Mouse (Mus musculus) heart, adult 11 months (tissue): ENCODE data around the gene Abl1.

ENCODE experiments used
- DNase-seq: peaks from one replicate; pipeline ENCODE4 v3.0.0; 2022

Gene Abl1

GRCm38 (mm10) chr2:31690063-31690462 lies 1.9 kb downstream of the Abl1 start:
- DNase-seq: no peak

DNA sequence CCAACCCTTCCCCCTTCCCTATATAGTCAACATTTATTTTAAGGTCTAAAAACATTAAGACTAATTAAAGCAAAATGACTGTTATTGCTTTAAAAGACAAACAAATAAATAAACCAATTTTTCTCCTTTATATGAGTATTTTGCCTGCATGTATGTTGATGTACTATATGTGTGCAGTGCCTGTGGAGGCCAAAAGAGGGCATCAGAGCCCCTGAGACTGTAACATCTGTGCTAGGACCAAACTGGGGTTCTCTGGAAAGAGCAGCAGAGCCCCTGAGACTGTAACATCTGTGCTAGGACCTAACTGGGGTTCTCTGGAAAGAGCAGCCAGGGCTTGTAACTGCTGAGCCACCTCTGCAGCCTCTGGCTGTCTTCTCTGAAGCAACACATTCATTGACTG lies 10.0 kb downstream of the Abl1 start:
- DNase-seq: no peak

DNA sequence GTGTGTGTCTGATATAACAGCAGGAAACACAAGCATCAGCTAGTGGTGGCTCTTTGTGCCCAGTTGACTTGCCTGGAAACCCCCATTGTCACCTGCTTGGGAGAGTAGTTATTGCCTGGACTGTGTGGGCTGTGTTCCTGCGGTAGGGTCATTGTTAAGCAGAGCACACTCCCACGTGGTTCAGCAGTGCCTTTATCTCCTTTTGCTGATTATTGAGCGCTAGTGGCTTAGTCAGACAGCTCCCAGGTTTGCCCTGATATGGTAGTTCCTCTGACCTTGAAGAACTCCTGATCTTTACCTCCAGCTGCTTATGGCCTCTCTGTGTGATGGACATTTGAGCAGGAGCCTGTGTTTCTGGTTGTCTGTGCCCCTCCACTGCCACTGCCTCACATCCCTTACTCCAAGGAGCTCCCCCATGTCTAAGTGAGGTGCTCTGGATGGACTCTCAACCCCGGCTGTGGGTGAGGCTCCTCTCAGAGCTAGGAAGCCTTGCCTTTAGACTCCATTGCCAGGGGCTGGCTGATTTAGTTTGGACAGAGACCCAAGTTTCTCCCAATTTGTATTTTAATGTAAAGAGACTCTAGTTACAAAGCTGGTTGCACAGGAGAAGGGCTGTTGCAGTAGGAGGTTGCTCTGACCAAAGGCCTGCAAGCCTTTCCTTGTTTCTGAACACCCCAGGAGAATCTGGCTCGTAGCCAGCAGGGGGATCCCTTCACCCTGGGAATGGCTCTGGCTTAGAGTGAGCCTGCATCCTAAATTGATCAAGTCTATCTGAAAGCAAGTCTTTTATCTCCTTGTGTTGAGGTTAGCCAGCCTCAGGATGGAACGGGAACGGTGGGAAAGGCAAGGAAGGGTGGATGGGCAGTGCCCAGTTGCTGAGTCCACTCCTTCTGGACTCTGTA lies 12.6 kb downstream of the Abl1 start:
- no peak for DNase-seq

GRCm38 (mm10) chr2:31703226-31703625 lies 15.1 kb downstream of the Abl1 start:
- DNase-seq: no peak

GRCm38 (mm10) chr2:31705914-31706313 lies 17.7 kb downstream of the Abl1 start:
- DNase-seq: no peak

GRCm38 (mm10) chr2:31706531-31706930 lies 18.4 kb downstream of the Abl1 start:
- no peak for DNase-seq

GRCm38 (mm10) chr2:31712716-31713115 lies 24.5 kb downstream of the Abl1 start:
- no peak for DNase-seq

GRCm38 (mm10) chr2:31713813-31714212 lies 25.6 kb downstream of the Abl1 start:
- peak; percentile 93 for DNase-seq

GRCm38 (mm10) chr2:31714780-31715179 lies 26.6 kb downstream of the Abl1 start:
- no peak for DNase-seq

DNA sequence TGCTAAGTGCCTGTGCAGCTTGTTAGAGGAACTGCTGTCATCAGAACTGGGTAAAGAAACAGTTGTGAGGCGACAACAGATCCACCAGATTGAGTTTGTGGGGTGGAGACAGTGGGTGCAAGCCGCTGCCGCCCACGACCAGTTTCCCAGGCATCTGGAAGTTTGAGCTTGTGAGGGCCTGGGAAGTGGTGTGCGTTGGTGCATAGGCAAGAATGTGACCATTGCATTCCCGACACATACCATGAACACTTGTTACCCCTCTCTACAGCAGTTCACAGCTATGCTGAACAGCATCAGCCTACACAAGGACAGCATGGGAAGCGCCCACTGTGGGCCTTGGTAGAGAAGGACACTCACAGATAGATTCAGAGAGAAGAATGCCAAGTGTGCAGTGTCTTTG lies 27.8 kb downstream of the Abl1 start:
- no peak for DNase-seq

DNA sequence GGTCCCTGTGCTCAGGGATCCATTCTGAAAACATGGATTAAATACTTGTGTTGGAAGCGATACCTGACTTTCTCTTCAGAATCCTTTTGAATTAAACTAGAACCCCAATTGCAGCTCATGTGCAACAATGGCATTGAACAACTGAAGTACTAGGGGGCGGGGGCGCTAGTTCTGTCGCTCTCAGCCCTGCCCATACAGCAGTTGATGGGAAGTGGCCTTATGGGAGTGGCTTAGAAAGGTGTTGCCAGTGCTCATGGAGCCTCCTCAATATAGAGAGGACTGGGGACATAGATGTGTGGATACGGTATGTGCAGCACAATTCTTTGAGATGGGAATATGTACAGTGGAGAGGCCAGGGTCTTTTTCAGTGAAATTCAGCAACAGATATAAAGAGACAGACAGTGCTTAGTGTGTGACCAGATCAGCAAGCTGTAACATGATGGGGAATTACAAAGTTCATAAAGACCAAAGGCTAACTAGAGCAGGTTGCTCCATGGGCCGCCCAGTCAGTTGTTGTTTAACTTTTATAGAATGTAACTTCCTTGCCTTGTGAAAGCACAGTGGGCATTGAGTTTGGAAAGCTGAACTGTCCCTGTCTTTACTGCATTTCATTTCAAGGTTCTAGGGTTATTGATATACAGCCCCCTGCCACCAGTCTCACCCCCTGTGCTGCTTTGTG lies 31.2 kb downstream of the Abl1 start:
- no peak for DNase-seq

DNA sequence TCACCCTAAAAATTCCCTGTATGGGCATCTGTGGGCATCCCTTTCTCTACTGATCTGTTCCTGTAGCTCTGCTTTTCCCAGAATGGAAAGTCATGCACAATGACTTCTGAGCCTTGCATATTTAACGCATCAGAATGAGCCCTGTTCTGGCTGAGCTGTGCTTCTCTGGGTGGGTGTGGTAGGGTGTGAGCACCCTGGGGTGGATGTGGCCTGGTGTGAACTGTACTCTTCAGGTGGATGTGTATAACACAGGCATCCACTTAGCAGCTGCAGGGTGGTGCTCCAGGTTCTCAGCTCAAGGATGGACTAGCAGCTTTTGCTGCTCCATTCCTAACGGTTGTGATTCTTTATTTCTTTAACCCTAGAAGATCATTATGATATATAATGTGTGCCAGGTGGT lies 31.8 kb downstream of the Abl1 start:
- no peak for DNase-seq

- no peak for DNase-seq
Observed at GRCm38 (mm10) chr2:31720783-31721182, 32.6 kb downstream of the Abl1 start.

- no peak for DNase-seq
Observed at GRCm38 (mm10) chr2:31724730-31725490, 36.7 kb downstream of the Abl1 start.

- DNase-seq: no peak
Observed at GRCm38 (mm10) chr2:31727576-31728277, 39.6 kb downstream of the Abl1 start.

DNA sequence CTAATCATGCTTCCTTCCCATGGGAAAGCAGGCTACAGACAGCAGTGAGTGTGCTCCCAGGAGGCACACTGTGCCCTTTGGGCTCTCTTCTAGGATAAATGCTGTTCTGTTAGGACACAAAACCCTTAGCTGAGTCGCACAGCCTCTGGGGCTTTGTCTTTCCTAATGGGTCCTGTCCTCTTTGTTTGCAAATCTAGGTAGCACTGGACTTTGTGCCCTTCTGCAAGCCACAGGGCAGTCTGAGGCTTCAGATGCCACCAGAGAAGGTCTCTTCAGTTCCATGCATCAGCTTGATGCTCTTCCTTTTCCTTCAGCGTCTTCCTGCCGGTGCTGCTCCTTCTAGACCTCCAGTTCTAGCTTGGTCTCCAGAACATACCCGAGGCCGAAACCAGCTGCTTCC lies 42.5 kb downstream of the Abl1 start:
- DNase-seq: no peak

- DNase-seq: no peak
Observed at GRCm38 (mm10) chr2:31732497-31732896, 44.3 kb downstream of the Abl1 start.

- DNase-seq: no peak
Observed at GRCm38 (mm10) chr2:31733558-31733957, 45.4 kb downstream of the Abl1 start.

GRCm38 (mm10) chr2:31739041-31739440 lies 50.9 kb downstream of the Abl1 start:
- no peak for DNase-seq

DNA sequence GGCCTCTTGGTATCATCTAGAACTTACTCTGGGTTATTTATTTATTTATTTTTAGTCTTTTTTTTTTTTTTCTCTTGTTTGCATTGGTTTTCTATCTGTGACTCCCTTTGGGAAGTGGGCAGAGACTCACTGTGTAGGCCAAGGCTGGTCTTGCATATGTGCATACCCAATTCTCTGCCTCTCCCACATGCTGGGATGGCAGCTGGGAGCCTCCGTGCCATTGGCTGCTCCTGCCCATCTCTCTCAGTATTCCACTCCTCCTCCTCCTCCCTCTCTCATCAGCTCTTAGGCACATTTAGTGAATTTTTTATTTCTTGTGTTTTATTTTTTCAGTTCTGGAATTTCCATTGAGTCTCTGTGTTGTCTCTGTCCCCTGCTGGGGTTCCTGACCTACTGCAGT lies 53.6 kb downstream of the Abl1 start:
- DNase-seq: no peak

- peak; percentile 98 for DNase-seq
Observed at GRCm38 (mm10) chr2:31742134-31742533, 54.0 kb downstream of the Abl1 start.

DNA sequence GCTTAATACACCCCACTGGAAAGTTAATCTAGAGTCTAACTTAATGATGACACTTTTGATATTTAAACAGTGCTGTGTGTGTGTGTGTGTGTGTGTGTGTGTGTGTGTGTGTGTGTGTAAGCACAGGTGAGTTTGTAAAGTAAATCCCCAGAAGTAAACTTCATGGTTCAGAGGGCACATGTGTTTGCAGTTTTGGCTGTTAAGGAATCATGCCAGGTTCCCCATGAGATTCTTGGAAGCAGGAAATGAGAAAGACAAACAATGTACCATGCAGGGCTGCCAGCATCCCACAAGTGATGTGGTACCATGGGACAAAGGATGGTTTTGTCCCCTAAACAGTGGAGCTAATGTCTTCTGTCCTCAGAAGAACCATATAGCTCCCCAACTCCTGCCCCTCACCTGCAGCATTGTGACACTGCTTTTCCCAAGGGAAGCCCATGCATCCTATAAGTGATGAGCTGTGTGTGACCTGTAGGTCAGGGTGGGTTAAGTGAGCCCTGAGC lies 57.6 kb downstream of the Abl1 start:
- no peak for DNase-seq

DNA sequence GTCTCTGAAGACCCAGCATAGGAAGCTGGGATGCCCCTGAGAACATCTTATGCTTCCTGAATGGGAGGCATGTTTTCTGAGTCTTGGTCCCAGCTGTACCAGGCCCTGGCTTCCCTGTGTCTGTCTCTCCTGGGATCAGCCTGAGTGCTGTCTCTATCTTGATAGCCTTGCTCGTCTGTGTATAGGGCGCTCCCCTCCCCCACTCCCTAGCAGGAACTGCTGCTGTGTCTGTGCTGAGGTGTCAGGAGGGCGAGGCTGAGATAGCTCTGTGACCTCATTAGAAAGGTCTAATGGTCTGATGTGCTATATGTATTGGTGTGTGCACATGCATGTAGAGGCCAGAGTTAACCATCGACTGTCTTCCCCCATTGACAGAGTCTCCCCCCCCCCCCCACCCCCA lies 58.7 kb downstream of the Abl1 start:
- DNase-seq: no peak
